In genomic region chr13:48852859-48853258, GRCm38 (mm10) we compare ENCODE assay signal across 13 mouse cellular contexts. TPM values are rescaled to one million over a fixed set of nuclear protein-coding genes. Genes with fewer than 3 reads are reported as not detected.
A peak's percentile ranks its signal among the peaks of the same experiment; 100 is the strongest.
DNase-seq lines count a peak whose midpoint lies in the region; ATAC-seq and TF ChIP-seq lines count a peak whose summit lies in the region.
"Had no signal": no experiment of that assay in that cellular context is flagged by ENCODE, and none has a peak within 500 bp of the region (broad histone marks: within the 10 kb centered on the region; RNA-seq: fewer than 3 reads in every experiment).

No protein-coding gene starts in this region.

- peak; percentile 35 for DNase-seq in adrenal gland, postnatal 14 days
- no peak for DNase-seq in adrenal gland, adult 18-20 months (ENCODE audit: low spot score in 2 of 2)
- DNase-seq in B cell, adult 2 months, result peak; percentile 50 to 56
- DNase-seq in cerebellum, adult 18-20 months, result no peak
- DNase-seq in testis, postnatal 10 days (ENCODE audit: low spot score), result no peak
- DNase-seq: kidney, adult 11 months; spleen, adult 18-20 months; thymus, postnatal 14 days had no signal

- 36% methylated on average over 3 of the region's 3 CpGs for WGBS in intestine, postnatal 0 days
- WGBS in intestine, embryonic 15.5 days, result 36% methylated on average over 3 of the region's 3 CpGs
- WGBS in liver, embryonic 12.5 days (ENCODE audit: insufficient replicate concordance), result 49% methylated on average over 3 of the region's 3 CpGs

- H3K27me3 ChIP-seq in intestine, postnatal 0 days (replicated peaks; ENCODE audit: control insufficient read depth, insufficient read depth, low read length), result no peaks in the 10 kb centered on the region
- H3K27me3 ChIP-seq in intestine, embryonic 15.5 days (replicated peaks), result no peaks in the 10 kb centered on the region
- H3K27me3 ChIP-seq in liver, embryonic 12.5 days (replicated peaks), result no peaks in the 10 kb centered on the region
- H3K27me3 ChIP-seq: embryonic facial prominence, embryonic 15.5 days; neural tube, embryonic 13.5 days had no signal

- no peak for ATAC-seq in intestine, postnatal 0 days
- no peak for ATAC-seq in intestine, embryonic 15.5 days
- ATAC-seq in liver, embryonic 12.5 days, result no peak; the same call in 1 of the 2 replicates

- peak overlapping the region; percentile 26; the same call in 1 of the 2 replicates for H3K9ac ChIP-seq in intestine, postnatal 0 days (ENCODE audit: low read depth, low read length)
- no peak overlapping the region for H3K9ac ChIP-seq in intestine, embryonic 15.5 days
- H3K9ac ChIP-seq in liver, embryonic 12.5 days, result no peak overlapping the region
- H3K9ac ChIP-seq: embryonic facial prominence, embryonic 15.5 days; neural tube, embryonic 13.5 days had no signal

- peak; percentile 72 for TF ChIP-seq CTCF in intestine, postnatal 0 days (IDR thresholded peaks at IDR 0.05; ENCODE audit: low read depth)

- H3K9me3 ChIP-seq in intestine, postnatal 0 days (ENCODE audit: control insufficient read depth), result no peaks in the 10 kb centered on the region
- no peaks in the 10 kb centered on the region for H3K9me3 ChIP-seq in intestine, embryonic 15.5 days
- H3K9me3 ChIP-seq in liver, embryonic 12.5 days (replicated peaks), result no peaks in the 10 kb centered on the region
- H3K9me3 ChIP-seq: embryonic facial prominence, embryonic 15.5 days; neural tube, embryonic 13.5 days had no signal

- no peak overlapping the region for H3K4me2 ChIP-seq in intestine, postnatal 0 days (replicated peaks; ENCODE audit: low read depth)
- H3K4me2 ChIP-seq in intestine, embryonic 15.5 days (replicated peaks), result no peak overlapping the region
- H3K4me2 ChIP-seq in liver, embryonic 12.5 days, result peak overlapping the region; percentile 30; the same call in 1 of the 2 replicates
- H3K4me2 ChIP-seq: embryonic facial prominence, embryonic 15.5 days had no signal

- H3K4me3 ChIP-seq in intestine, postnatal 0 days (ENCODE audit: low read depth, low read length), result no peak overlapping the region
- no peak overlapping the region for H3K4me3 ChIP-seq in intestine, embryonic 15.5 days (replicated peaks)
- H3K4me3 ChIP-seq in liver, embryonic 12.5 days, result no peak overlapping the region
- H3K4me3 ChIP-seq: embryonic facial prominence, embryonic 15.5 days; neural tube, embryonic 13.5 days had no signal

- peaks cover 24% of the 10 kb centered on the region; the same call in 1 of the 2 replicates for H3K4me1 ChIP-seq in intestine, postnatal 0 days (replicated peaks; ENCODE audit: control insufficient read depth, insufficient read depth, low read length)
- peaks cover 57% of the 10 kb centered on the region for H3K4me1 ChIP-seq in intestine, embryonic 15.5 days (replicated peaks)
- H3K4me1 ChIP-seq in liver, embryonic 12.5 days, result peaks cover 68% of the 10 kb centered on the region

- peak overlapping the region; percentile 68; the same call in 1 of the 2 replicates for H3K27ac ChIP-seq in intestine, postnatal 0 days (ENCODE audit: low read depth, low read length)
- no peak overlapping the region for H3K27ac ChIP-seq in intestine, embryonic 15.5 days
- H3K27ac ChIP-seq in liver, embryonic 12.5 days, result no peak overlapping the region

- no peaks in the 10 kb centered on the region for H3K36me3 ChIP-seq in intestine, postnatal 0 days (ENCODE audit: control insufficient read depth, insufficient read depth)
- no peaks in the 10 kb centered on the region for H3K36me3 ChIP-seq in intestine, embryonic 15.5 days
- 0 out of 2 replicates have a peak, but pooled peaks cover 4% of the 10 kb centered on the region for H3K36me3 ChIP-seq in liver, embryonic 12.5 days
- H3K36me3 ChIP-seq: embryonic facial prominence, embryonic 15.5 days; neural tube, embryonic 13.5 days had no signal

RNA-seq across cellular contexts. Expression of gene Phf2, which starts 18.1 kb away (rescaled TPM):
- 39.4 and 43.0 TPM in 2 replicates for total RNA-seq in adrenal gland, postnatal 14 days (2021)
- total RNA-seq in adrenal gland, adult 18-20 months (2021), result 10 to 100 TPM; 46.7 to 47.4 TPM
- polyA plus RNA-seq in intestine, postnatal 0 days (2015; fragmentation: Nextera tagmentation; extraction: Ambion mirVana), result 3.5 and 3.6 TPM in 2 replicates
- polyA plus RNA-seq in intestine, embryonic 15.5 days (2015; fragmentation: Nextera tagmentation; extraction: Ambion mirVana), result 5.5 and 6.3 TPM in 2 replicates
- 2.9 and 3.1 TPM in 2 replicates for polyA plus RNA-seq in liver, embryonic 12.5 days (2016; fragmentation: Nextera tagmentation; extraction: Ambion mirVana)

Comparison
In these comparisons a context has a peak if more than half of its experiments do, and no peak if none do; other contexts are left out.
1. DNase-seq: peak in adrenal gland, postnatal 14 days (single experiment) and B cell, adult 2 months (2 of 2); none in adrenal gland, adult 18-20 months (0 of 2), cerebellum, adult 18-20 months (0 of 2) and testis, postnatal 10 days (single experiment).